Comparison of ENCODE assay signal across 1 mouse cellular context in genomic region chr2:152671642-152671999, GRCm38 (mm10).
TF ChIP-seq lines count a peak whose summit lies in the region.

No protein-coding gene starts in this region.

TF ChIP-seq in CH12.LX, 34 proteins besides CTCF, POLR2A, EP300 and RAD21 (continued from another document):
- TF ChIP-seq GABPA (IDR thresholded peaks at IDR 0.05; ENCODE audit: insufficient replicate concordance, low read depth, low read length), result no peak
- no peak for TF ChIP-seq JUND (conservative IDR thresholded peaks at IDR 0.05; ENCODE audit: low read depth, low read length)
- TF ChIP-seq ELF1 (IDR thresholded peaks at IDR 0.05; ENCODE audit: low read depth, low read length), result peak; percentile 68
- TF ChIP-seq TCF12 (IDR thresholded peaks at IDR 0.05; ENCODE audit: low read depth, low read length), result peak; percentile 7; the same call in 1 of the 2 replicates
- TF ChIP-seq TBP (conservative IDR thresholded peaks at IDR 0.05; ENCODE audit: low read depth, low read length), result no peak
- no peak for TF ChIP-seq IRF4 (IDR thresholded peaks at IDR 0.05; ENCODE audit: low read depth, low read length)
- no peak for TF ChIP-seq MAZ (IDR thresholded peaks at IDR 0.05; ENCODE audit: low read depth, low read length)
- no peak for TF ChIP-seq E2F4 (IDR thresholded peaks at IDR 0.05; ENCODE audit: insufficient replicate concordance, low read depth, low read length)
- TF ChIP-seq CHD1 (IDR thresholded peaks at IDR 0.05; ENCODE audit: low read depth, low read length), result no peak
- no peak for TF ChIP-seq USF1 (IDR thresholded peaks at IDR 0.05; ENCODE audit: low read depth, low read length)
- no peak for TF ChIP-seq ZMIZ1 (IDR thresholded peaks at IDR 0.05; ENCODE audit: low read depth, low read length)
- peak; percentile 41 for TF ChIP-seq SMC3 (IDR thresholded peaks at IDR 0.05; ENCODE audit: low read depth, low read length)
- no peak for TF ChIP-seq JUN (IDR thresholded peaks at IDR 0.05; ENCODE audit: insufficient read depth, low read depth, low read length)
- TF ChIP-seq NRF1 (IDR thresholded peaks at IDR 0.05; ENCODE audit: low read depth, low read length), result no peak
- TF ChIP-seq MEF2A (IDR thresholded peaks at IDR 0.05; ENCODE audit: borderline replicate concordance, low read depth, low read length), result no peak
- TF ChIP-seq HCFC1 (IDR thresholded peaks at IDR 0.05; ENCODE audit: low read depth, low read length), result no peak
- TF ChIP-seq UBTF (IDR thresholded peaks at IDR 0.05; ENCODE audit: low read depth, low read length), result 0 out of 2 replicates have a peak, but pooled peaks have one; percentile 8
- TF ChIP-seq ZKSCAN1 (IDR thresholded peaks at IDR 0.05; ENCODE audit: borderline replicate concordance, low read depth, low read length), result no peak
- no peak for TF ChIP-seq MAFK (IDR thresholded peaks at IDR 0.05; ENCODE audit: insufficient replicate concordance, low read length)
- TF ChIP-seq USF2 (conservative IDR thresholded peaks at IDR 0.05; ENCODE audit: low read depth, low read length), result no peak
- no peak for TF ChIP-seq MYC (IDR thresholded peaks at IDR 0.05; ENCODE audit: low read depth, low read length)
- TF ChIP-seq ETS1 (conservative IDR thresholded peaks at IDR 0.05; ENCODE audit: low read depth, low read length), result no peak
- TF ChIP-seq SIN3A (IDR thresholded peaks at IDR 0.05; ENCODE audit: low read length), result 0 out of 2 replicates have a peak, but pooled peaks have one; percentile 11
